Mouse (Mus musculus): ENCODE results near the gene Gm38392.

Gm38392 gene

DNA sequence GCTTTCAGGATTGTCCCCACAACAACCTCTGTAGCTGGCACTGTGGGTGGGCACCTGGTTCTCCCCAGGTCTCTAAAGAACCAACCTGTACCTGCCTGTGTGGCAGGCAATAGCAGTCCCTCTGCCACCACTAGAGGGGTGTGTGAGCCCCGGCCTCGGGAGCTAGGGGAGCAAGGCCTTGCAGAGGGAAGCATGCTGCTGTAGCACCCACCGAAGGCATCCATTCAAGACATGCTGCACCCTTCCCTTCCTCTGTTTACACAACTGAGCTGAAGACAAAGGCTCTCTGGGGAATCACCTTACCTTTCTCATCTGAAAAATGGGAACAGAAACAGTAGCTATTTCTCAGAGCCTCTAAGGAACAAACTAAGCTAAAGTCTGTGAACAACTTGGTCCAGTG is 51.8 kb downstream of the Gm38392 start:
- DNase-seq: peak; percentile 77 to 80

DNA sequence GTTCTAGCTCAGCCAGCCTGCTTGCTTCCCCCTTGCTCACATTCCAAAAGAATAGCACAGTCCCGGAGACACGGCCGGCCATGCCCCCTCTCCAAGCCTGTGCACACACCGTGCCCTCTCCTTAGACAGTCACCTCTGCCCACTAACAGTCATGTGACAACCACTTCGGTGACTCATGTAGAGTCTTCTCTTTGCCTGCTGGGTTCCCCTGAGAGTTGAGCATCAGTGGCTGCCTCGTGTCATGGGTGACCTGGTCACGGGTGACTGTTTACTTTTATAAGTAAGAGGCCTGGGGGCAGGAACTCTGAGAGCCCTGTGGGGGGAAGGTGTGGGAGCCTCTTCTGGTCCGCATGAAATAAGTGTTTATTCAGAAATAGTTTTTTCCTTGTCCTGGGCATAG is 53.0 kb downstream of the Gm38392 start:
- DNase-seq: peak; percentile 64 to 68

DNA sequence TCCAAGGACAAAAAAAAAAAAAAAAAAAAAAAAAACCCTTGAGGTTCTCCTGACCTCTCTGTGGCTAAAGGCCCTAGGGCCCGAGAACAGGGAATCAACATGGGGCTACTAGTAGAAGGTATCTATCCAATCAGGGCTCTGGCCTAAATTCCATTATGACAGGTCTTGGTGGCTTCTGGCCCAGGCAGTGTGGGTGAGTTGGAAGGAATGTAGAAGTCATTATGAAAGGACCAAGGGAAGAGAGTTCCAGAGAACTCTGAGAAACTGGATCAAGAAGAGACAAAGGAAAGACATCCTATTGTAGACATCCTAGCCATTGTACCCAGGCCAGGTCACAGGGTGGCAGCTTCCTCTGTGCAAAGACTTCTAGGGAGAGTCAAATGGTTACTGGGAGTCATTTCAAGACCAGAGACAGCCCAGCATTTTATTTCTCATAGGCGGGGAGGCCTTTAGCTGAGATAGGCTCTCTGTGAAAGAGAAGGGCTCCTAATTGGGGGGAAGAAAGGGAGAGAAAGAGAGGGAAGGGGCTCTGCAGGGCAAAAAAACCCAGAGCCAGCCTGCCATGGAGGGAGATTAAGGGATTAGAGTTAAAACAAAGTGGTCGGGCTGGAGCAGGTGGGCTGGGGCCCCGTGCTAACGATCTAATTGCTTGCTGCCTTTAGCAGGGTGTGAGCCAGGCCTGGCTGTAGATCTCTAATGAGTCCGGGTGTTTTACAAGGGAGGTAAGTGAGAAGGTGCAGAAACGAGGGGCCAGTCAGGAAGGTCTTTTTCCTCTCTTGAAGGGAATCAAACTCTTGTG is 54.0 kb downstream of the Gm38392 start:
- DNase-seq: no peak

DNA sequence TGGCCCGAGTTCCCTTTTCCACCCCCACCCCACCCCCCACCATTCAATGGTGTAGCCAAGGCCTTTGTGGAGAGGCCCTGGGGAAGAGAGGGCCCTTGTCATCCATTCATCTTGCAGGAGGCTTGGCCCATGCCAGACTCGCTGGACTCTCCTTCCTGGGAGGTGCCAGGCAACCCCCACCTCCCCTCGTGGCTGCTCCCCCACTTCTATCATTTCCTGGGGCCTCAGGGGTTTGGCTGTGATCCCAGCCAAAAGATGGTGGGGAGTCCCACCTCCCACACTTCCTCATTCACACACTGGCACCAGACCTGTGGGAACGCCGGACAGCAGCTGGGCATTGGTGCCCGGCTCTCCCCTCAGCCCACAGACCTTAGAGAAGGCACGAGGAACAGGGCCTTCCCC is 54.7 kb downstream of the Gm38392 start:
- no peak for DNase-seq

DNA sequence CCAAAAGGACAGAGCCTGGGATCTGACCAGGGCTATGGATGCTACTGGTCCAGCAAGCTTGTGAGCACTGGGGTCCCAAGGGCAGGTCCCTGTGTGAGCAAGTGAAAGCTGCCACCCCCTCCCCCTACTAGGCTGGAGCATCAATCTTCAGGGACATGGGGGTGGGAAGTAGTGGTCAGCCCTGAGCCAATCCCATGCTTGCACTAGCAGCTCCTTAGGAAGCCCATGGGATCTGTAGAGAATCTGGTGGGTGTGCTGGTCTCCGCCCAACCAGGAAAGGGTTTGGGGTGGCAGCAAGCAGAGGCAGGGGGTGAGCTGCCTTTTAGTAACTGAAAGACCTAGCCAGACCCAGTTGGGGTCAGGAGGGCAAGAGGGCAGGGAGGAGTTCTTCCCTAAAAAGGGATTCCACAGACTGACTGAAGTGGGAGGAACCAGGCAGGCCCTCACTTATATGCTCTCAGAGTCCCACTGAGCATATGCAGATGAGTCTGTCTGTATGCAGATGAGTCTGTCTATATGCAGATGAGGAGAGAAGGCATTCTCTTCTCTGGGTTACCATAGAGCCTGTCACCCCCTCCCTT is 55.9 kb downstream of the Gm38392 start:
- no peak for DNase-seq

DNA sequence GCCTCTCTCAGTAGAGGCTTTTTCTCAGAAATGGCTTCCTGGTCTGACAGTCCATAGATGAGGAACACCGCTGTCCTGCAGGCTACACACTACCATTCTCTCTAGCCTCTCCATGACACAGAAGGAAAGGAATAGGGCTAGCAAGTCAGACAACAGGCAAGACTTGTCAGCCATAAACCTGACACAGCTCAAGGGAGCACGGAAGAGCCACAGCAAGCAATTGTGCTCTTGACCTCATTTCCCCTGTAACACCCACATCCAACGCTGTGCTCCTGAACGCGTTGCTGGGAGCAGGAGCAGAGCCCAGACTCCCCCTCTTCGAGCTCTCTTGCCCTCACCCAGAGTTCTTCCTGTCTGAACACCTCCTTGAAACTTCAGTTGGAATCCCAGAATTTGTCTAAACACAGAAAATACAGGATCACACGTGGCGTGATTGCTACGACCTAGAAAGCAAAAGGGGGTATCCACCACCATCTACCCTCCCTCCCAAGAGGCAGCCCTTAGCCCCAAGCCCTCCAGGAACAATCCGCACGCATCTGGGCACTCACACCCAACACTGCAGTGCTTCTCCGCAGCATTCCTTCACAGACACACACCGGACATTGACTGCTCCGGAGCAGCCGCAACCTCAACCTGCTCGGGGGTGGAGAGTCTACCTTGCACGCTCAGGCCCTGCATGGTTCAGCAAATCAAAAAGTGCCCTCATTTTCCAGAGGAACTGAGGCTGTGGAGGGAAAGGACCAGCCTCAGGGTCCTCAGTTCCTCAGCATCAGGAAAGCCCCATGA is 56.6 kb downstream of the Gm38392 start:
- DNase-seq: no peak

DNA sequence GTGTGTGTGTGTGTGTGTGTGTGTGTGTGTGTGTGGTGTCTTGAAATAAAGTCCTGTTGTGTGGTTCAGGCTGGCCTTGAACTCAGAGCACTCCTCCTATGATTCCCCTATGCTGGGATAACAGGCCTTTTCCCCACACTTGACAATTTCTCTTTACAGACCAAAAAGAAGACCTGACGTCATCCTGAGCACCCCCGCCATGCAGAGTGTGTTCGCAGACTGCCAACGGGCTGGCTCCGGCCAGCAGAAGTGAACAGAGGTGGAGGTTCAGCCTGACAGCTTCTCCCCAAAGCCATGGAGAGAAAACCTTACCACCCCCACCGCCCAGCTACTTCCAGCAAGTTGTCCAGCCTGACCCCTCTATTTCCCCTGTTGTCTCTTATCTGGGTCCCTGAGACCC is 57.5 kb downstream of the Gm38392 start:
- no peak for DNase-seq

DNA sequence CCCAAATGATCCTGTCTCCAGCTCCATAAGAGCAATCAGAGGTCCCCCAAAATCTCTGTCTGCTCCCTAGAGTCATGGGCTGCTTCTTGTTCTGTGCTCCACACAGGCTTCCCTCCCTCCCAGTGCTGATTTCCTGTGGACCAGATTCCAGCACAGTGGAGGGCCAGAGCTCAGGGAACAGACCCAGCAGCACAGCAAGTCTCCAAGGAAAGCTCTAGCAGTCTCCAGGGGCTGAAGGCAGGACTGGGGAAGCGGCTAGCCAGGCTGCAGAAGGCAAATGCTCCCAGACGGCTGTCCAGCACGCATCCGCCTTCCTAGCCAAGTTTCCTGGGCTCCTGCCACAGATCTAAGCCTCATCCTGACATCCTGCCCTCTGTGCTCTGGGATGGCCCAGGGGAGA is 58.1 kb downstream of the Gm38392 start:
- DNase-seq: no peak

DNA sequence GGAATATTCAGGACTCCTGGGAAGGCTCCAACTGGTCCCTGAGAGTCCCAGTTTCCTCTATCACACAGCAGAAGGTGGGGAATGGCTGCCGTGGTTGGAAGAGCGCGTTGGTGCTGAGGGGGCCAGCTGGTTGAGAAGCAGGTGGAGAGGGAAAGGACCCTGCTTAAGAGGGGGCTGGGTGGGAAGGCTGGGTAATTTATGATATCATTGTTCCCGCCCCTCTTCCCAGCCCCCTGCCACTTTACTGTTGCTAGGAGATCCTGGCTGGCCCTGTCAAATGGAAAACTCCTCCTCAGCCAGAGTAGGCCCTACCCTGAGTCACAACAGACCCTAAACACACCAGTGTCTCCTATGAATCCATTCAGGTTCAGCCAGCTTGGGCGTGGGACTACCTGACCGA is 59.0 kb downstream of the Gm38392 start:
- DNase-seq: no peak

DNA sequence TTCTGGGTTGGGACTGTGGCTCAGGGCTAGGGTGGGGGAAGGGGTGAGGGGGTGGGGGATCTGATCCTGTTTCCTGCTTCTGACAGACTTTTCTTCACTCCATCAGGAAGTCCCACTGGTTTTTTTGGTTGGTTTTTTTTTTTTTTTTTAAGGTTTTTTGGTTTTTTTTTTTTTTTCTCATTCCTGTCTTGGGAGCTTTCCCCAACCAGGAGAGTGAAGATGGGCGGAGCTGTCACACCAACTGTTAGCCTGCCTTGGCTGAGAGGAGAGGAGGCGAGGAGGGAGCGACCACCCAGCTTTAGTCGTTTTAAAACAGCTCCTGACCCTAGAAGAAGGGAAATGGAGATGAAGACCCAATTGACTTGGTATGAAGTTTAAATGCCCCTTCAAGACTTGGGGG is 59.8 kb downstream of the Gm38392 start:
- no peak for DNase-seq

DNA sequence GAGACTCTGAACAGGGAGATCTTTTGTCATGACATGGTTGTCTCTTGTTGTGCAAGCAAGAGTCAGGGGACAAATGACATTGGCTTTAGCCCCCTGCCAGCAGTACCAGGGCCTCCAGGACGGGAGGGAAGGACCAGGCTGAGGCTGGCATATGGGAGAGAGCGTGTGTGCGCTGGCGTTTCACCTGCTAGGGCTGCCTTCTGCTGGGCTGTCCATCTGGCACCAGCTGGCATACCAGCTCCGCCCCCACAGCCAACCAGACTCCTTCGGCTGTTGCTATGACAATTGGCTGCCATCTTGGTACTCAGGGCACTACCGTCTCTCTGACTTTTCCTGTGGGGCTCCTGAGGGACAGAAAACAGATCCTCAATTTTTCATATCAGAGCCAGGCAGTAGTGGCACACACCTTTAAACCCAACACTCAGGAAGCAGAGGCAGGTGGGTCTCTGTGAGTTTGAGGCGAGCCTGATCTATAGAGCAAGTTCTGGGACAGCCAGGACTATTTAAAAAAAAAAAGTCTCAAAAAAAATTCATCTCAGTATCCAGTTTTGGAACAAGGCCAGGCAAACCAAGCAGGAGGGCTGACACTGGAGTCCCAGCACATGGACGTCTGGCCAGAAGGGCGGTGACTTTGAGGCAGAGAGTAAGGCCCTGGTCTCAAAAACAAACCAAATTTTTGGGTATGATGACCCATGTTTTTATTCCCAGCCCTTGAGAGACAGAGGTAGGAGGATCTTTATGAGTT is 60.7 kb downstream of the Gm38392 start:
- no peak for DNase-seq

DNA sequence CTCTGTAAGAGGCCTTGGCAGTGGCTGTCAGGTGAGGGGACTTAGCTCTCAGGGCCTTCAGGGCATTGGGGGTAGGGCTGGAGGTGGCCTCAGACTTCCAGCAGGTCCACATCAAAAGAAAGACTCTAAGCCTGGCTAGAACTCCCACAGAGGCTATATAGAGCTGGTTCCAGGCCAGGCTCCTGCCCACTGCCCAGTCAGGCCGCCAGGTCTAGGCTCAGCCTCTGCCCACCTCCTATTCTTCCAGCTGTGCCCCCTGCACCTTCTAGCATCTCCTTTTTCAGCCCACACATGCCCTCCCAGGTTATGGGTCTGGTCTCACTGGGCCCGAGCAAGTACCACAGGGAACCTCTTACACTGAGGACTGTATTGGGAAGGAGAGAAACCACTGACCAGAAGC is 62.1 kb downstream of the Gm38392 start:
- no peak for DNase-seq

DNA sequence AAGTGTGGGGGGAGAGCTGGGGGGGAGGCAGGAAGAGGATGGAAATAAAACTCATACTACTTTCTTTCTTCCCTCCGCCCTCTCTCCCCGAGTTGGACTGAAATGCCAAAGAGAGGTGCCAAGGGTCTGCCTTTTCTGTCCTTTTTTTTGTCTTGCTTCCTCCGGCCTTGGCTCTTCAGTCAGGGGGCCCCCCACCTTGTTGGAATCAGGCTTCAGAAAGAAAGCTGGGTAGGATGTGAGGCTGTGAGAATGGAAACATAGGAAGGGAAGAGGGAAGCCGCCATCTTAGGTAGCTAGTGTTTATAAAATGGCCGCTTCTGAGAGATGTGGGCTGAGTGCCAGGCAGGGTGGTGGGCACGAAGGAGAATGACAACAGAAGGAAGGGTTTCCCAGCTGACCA is 64.6 kb downstream of the Gm38392 start:
- DNase-seq: no peak

DNA sequence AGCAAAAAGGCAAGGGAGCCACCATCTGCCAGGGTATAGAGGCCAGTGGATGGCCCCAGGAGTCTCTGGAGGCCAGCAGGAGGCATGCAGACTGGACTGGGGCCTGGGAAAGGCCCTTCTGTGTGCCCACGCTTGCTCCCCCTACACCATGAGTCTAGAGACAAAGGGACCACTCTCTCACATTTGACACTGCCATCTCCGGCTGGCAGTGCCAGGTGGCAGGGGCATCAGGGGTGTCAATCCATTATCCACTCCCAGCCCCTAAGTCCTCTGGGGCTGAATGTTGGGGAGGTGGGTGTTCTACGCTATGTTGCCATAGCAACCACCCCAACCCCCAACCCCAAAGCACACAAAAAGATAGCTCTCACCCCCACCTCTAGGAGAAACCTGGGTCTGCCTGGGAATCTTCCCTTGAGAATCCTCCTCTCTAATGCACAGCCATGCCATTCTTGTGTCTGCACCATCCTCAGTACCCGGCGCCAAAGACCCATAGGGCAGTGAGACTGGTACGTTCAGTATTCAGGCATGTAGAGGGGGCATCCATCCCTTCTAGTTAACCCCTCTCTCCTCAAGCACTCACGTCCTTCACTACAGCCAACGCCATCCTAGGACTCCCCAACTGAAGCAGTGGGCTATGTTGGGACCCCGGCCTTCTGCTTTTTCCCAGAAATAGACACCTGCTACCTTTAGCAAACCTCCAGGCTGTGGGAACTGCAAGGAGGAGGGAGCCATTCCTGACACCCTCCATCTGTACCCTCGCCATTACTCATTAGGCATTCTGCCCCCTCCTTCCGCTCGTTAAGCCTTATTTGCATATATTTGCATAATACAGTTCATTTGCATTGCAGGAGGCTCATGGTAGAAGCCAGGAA is 65.3 kb downstream of the Gm38392 start:
- DNase-seq: no peak

DNA sequence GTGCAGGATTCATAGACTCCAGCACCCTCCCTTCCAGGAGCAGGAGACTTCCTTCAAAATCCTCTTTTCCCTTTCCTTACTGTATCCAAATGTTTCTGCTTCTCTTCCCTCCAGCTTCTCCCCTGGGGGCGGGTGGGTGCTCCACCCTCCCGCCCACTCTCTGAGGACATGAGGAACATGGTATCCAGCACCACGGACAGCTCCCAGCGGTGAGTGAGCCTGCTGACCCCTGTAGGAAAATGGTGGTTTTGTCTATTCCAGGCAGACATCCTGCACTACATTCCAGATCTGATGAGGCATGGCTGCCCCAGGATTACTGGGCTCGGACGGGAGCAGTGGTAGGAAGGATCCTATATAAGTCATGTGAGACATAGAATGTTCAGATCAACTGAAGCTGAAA is 66.2 kb downstream of the Gm38392 start:
- DNase-seq: peak; percentile 72 to 74

DNA sequence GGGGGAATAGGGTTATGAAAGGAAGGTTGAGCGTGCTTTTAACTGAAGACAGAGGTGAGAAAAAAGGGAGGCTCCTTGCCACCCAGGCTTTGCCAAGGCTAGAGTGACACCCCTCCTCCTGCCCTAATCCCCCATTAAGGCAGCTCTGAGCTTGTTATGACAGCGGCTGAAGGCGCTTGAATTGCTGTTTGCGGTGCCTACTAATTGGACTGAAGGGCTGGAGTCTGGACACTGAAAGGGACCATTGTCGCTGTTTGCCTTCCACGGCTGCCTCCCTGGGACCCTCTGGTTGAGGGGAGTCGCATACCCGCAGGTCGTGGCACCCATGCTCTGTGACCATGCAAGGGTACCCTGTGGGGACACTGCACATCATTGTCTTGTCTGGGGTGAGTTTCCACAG is 67.1 kb downstream of the Gm38392 start:
- no peak for DNase-seq

DNA sequence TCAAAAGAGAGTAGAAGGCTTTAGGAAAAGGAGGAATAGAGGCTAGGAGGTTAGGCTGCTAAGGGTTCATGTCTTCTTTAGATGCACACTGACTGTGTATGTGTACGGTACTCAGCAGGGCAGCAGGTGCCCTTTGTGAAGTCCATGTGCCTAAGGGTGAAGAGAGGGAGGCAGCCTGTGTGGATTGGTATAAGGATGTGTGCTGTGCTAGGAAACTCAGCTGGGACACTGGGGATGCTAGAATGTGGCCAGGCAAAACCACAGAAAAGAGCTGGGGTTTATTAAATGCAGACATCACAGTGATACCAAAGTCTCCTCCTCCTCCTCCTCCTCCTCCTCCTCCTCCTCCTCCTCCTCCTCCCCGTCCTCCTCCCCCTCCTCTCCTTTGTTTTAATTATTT is 69.3 kb downstream of the Gm38392 start:
- DNase-seq: no peak

DNA sequence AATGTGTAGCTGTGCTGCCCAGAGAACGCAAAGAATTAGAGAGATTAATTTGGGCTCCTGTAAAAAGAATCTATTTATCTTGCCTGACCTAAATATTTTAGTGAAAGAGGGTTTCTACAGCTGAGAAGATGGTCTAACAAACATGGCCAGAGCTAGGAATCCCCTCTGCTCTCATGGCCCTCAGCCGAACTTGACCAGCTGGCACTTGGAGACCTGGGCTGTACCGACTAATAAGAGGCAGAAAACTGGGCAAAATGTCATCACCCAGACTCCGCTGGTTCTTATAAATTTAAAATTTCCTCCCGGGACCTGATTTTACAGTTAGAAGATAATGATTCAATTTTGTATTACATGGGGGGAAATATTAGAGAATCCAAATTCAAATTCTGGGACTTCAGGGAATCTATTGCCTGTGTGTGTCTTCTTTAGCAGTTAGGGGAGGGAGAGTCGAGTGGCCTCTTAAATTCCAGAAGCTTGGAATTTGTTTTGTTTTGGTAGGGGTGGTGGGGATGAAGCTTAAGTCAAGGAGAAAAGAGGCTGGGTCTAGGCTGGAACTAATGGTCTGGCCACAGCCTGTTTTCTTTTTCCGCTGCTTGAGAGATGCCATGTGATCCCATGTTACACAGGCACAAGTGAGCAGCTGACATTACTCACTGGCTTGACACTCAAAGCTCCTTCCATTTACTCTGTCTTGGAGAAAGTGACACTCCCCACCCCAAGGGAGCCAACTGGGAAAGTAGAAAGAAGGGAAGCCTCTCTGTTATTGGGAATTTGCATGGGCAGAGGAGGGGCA is 70.3 kb downstream of the Gm38392 start:
- no peak for DNase-seq

DNA sequence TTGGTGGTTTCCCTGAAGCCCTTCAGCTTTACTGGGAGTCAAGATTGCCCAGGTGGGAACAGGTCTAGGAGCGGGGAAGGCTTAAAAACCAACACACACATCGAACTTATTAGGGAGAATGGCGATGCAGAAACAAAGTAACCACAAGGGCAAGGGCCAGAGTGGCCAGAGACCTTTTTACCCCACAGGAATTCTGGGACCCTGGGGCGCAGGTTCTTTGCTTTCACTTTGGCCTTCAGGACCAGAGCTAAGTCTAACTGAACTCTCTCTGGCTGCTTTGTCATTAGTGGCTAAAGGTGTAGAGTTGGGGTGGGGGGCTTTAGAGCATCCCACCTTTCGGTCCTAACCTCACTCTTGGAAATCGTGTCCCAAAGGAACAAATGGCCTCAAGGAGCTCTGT is 70.9 kb downstream of the Gm38392 start:
- DNase-seq: no peak

DNA sequence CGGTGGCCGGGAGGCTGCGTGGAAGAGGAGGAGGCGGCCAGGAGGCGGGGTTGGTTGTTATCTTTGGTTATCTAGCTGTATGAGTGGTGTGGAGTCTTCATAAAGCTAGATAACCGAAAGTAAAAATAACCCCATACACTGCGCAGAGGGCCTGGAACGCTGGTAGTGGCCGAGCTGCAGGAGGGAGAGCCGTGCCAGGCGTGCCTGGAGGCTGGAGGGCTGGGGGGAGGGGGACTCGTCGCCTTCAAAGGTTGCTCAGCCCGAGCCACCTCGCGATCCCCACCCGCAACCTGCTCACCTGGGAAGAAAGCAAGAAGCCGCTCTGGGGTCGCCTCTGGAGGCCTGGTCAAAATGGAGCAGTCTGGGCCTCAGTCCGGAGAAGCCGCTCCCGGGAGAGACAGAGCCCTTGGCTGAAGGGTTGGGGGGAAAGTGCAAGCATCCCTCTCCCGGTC is 71.4 kb downstream of the Gm38392 start:
- DNase-seq: no peak

DNA sequence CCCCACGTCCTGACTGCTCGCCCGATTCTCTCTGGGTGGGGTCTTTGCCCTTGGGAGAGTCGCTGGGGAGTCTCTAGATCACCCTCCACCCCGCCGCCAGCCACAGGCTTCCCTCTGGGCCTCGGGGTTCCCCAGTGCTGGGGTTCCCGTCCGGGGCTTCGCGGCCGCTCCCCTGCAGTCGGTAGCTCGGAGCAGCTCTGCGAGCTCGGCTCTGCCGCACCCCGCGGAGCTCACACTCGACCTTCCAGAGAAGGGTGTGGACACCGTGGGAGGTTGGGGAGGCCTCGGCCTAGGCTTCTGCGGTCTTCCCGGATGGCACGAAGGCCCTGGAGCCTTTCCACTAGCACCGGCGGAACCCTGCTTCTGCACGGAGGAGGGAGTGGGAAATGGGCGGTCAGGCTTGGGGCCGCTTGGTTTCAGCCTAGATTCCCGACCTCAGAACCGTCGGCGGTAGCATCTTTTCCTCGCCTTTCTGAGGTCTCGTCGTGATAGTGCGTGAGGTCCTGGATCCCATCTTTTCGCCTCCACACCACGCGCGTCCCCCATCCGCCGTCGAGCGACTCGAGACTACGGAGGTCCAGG is 71.9 kb downstream of the Gm38392 start:
- DNase-seq: peak; percentile 51 to 55

Data from B cell, adult 2 months (primary cell).